10 mouse cellular contexts compared by ENCODE assay signal in the genomic region with DNA sequence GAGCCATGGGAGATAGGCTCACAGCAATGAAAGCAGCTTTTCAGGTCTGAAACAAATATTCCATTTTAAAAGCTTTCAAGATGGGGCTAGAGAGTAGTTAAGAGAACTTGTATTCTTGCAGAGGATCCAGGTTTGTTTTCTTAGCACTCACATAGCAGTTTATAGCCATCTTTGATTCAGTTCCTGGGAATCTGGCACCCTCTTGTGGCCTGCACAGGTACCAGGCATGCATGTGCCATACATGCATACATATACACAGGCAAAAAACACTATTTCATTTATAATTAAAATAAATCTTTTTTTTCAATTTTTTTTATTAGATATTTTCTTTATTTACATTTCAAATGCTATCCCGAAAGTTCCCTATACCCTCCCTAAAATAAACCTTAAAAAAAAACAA. TPM values are rescaled to one million over a fixed set of nuclear protein-coding genes. Genes with fewer than 3 reads are reported as not detected.
A peak's percentile ranks its signal among the peaks of the same experiment; 100 is the strongest.
DNase-seq lines count a peak whose midpoint lies in the region; ATAC-seq and TF ChIP-seq lines count a peak whose summit lies in the region.
"Had no signal": no experiment of that assay in that cellular context is flagged by ENCODE, and none has a peak within 500 bp of the region (broad histone marks: within the 10 kb centered on the region; RNA-seq: fewer than 3 reads in every experiment).

No protein-coding gene starts in this region.

- 0 out of 2 replicates have a peak, but pooled peaks have one; percentile 40 for ATAC-seq in granulocyte monocyte progenitor cell, adult 5-6 weeks (replicated peaks; ENCODE audit: poor library complexity, severe bottlenecking)
- no peak for ATAC-seq in erythroblast, adult 5-6 weeks (replicated peaks; ENCODE audit: low FRiP score, poor library complexity, severe bottlenecking)
- ATAC-seq in erythroid progenitor cell, adult 5-6 weeks (replicated peaks; ENCODE audit: low FRiP score, poor library complexity, severe bottlenecking): no peak

- peak; percentile 28 for DNase-seq in kidney, adult 2 months
- DNase-seq in kidney, adult 8-10 months: no peak
- DNase-seq in A20 (ENCODE audit: low read depth, low spot score): peak; percentile 50
- DNase-seq: cerebellum, adult 11-12 months; kidney, adult 11 months; lung, postnatal 4 days had no signal

- H3K27me3 ChIP-seq in kidney, adult 2 months (replicated peaks; ENCODE audit: control insufficient read depth, insufficient read depth, low read length): no peaks in the 10 kb centered on the region
- no peaks in the 10 kb centered on the region for H3K27me3 ChIP-seq in ES-Bruce4 (ENCODE audit: control insufficient read depth, insufficient read depth, low read length, poor library complexity, severe bottlenecking)

- no peak overlapping the region for H3K4me3 ChIP-seq in kidney, adult 2 months (ENCODE audit: insufficient read depth, low read depth, low read length)
- H3K4me3 ChIP-seq in ES-Bruce4 (ENCODE audit: low read depth, low read length): no peak overlapping the region

- peak; percentile 54 for TF ChIP-seq CTCF in kidney, adult 2 months (conservative IDR thresholded peaks at IDR 0.05; ENCODE audit: insufficient read depth, insufficient read length, low read depth, low read length)
- peak; percentile 24 for TF ChIP-seq CTCF in ES-Bruce4 (IDR thresholded peaks at IDR 0.05; ENCODE audit: low read depth, low read length)

- H3K4me1 ChIP-seq in kidney, adult 2 months (ENCODE audit: control insufficient read depth, insufficient read depth, low read length): peaks cover 9% of the 10 kb centered on the region; the same call in 1 of the 2 replicates
- H3K4me1 ChIP-seq in ES-Bruce4 (ENCODE audit: control insufficient read depth, insufficient read depth, low read length): no peaks in the 10 kb centered on the region

- no peak for TF ChIP-seq POLR2A in kidney, adult 2 months (IDR thresholded peaks at IDR 0.05; ENCODE audit: low read depth, low read length)
- TF ChIP-seq POLR2A in ES-Bruce4 (IDR thresholded peaks at IDR 0.05; ENCODE audit: insufficient read depth, low read length): no peak

- no peak for TF ChIP-seq EP300 in ES-Bruce4 (IDR thresholded peaks at IDR 0.05; ENCODE audit: insufficient read depth, low read depth, low read length)

- H3K9me3 ChIP-seq in ES-Bruce4 (replicated peaks; ENCODE audit: control insufficient read depth, insufficient read depth, low read length, poor library complexity, severe bottlenecking): peaks cover 6% of the 10 kb centered on the region

- H3K27ac ChIP-seq in kidney, adult 2 months (ENCODE audit: insufficient read depth, low read depth, low read length): no peak overlapping the region
- no peak overlapping the region for H3K27ac ChIP-seq in ES-Bruce4 (ENCODE audit: insufficient read depth, low read length)

- no peak overlapping the region for H3K9ac ChIP-seq in ES-Bruce4 (ENCODE audit: low read depth, poor library complexity, severe bottlenecking)

- 98% methylated on average over 1 of the region's 1 CpGs for WGBS in kidney, adult 2 months

- peaks cover 17% of the 10 kb centered on the region for H3K36me3 ChIP-seq in kidney, adult 2 months (ENCODE audit: control insufficient read depth, insufficient read depth, low read length)
- peaks cover 91% of the 10 kb centered on the region for H3K36me3 ChIP-seq in ES-Bruce4 (ENCODE audit: control insufficient read depth, insufficient read depth, low read length, poor library complexity, severe bottlenecking)

RNA-seq across cellular contexts. Expression of gene Ftsj3, which starts 9.0 kb away (rescaled TPM):
- polyA plus RNA-seq in kidney, adult 2 months (2012; rRNA removed): 11.7 TPM in 2 replicates
- polyA plus RNA-seq in ES-Bruce4 (2011; ENCODE audit: insufficient read depth, insufficient read length, low read depth, missing spikeins): 139 and 156 TPM in 2 replicates
- total RNA-seq in granulocyte monocyte progenitor cell, adult 5-6 weeks (2014; fragmentation: Nextera tagmentation): 60.5 and 82.1 TPM in 2 replicates
- total RNA-seq in granulocyte monocyte progenitor cell, adult 5-6 weeks (2017): 157 and 194 TPM in 2 replicates
- 6.0 and 7.5 TPM in 2 replicates for total RNA-seq in erythroblast, adult 5-6 weeks (2015; ENCODE audit: low replicate concordance)
- total RNA-seq in erythroblast, adult 5-6 weeks (2017; ENCODE audit: low replicate concordance): 24.0 and 29.1 TPM in 2 replicates
- total RNA-seq in erythroid progenitor cell, adult 5-6 weeks (2015; ENCODE audit: low replicate concordance): 6.5 and 13.8 TPM in 2 replicates
- 19.1 and 20.7 TPM in 2 replicates for total RNA-seq in erythroid progenitor cell, adult 5-6 weeks (2017; ENCODE audit: low replicate concordance)

RNA-seq across cellular contexts. Expression of gene Psmc5, which starts 9.1 kb away (rescaled TPM):
- polyA plus RNA-seq in kidney, adult 2 months (2012; rRNA removed): 52.5 and 66.9 TPM in 2 replicates
- 170 and 188 TPM in 2 replicates for polyA plus RNA-seq in ES-Bruce4 (2011; ENCODE audit: insufficient read depth, insufficient read length, low read depth, missing spikeins)
- total RNA-seq in granulocyte monocyte progenitor cell, adult 5-6 weeks (2014; fragmentation: Nextera tagmentation): 106 and 108 TPM in 2 replicates
- total RNA-seq in granulocyte monocyte progenitor cell, adult 5-6 weeks (2017): 108 and 116 TPM in 2 replicates
- 11.7 and 23.8 TPM in 2 replicates for total RNA-seq in erythroblast, adult 5-6 weeks (2015; ENCODE audit: low replicate concordance)
- total RNA-seq in erythroblast, adult 5-6 weeks (2017; ENCODE audit: low replicate concordance): 30.6 and 49.8 TPM in 2 replicates
- total RNA-seq in erythroid progenitor cell, adult 5-6 weeks (2015; ENCODE audit: low replicate concordance): 41.5 and 42.5 TPM in 2 replicates
- 33.4 and 66.2 TPM in 2 replicates for total RNA-seq in erythroid progenitor cell, adult 5-6 weeks (2017; ENCODE audit: low replicate concordance)

RNA-seq across cellular contexts. Expression of gene Smarcd2, which starts 25.9 kb away (rescaled TPM):
- polyA plus RNA-seq in kidney, adult 2 months (2012; rRNA removed): 70.0 and 77.9 TPM in 2 replicates
- polyA plus RNA-seq in ES-Bruce4 (2011; ENCODE audit: insufficient read depth, insufficient read length, low read depth, missing spikeins): 75.6 and 78.1 TPM in 2 replicates
- 76.4 and 91.7 TPM in 2 replicates for total RNA-seq in granulocyte monocyte progenitor cell, adult 5-6 weeks (2014; fragmentation: Nextera tagmentation)
- 200 and 221 TPM in 2 replicates for total RNA-seq in granulocyte monocyte progenitor cell, adult 5-6 weeks (2017)
- 15.9 and 17.1 TPM in 2 replicates for total RNA-seq in erythroblast, adult 5-6 weeks (2015; ENCODE audit: low replicate concordance)
- 41.4 and 51.1 TPM in 2 replicates for total RNA-seq in erythroblast, adult 5-6 weeks (2017; ENCODE audit: low replicate concordance)
- 36.0 and 49.0 TPM in 2 replicates for total RNA-seq in erythroid progenitor cell, adult 5-6 weeks (2015; ENCODE audit: low replicate concordance)
- 119 and 162 TPM in 2 replicates for total RNA-seq in erythroid progenitor cell, adult 5-6 weeks (2017; ENCODE audit: low replicate concordance)

RNA-seq across cellular contexts. Expression of gene Tcam1, which starts 29.6 kb away (rescaled TPM):
- 0.02 and 0.03 TPM in 2 replicates for polyA plus RNA-seq in kidney, adult 2 months (2012; rRNA removed)
- 0.44 and 0.45 TPM in 2 replicates for polyA plus RNA-seq in ES-Bruce4 (2011; ENCODE audit: insufficient read depth, insufficient read length, low read depth, missing spikeins)
- total RNA-seq in granulocyte monocyte progenitor cell, adult 5-6 weeks (2014; fragmentation: Nextera tagmentation): 1.0 and 2.1 TPM in 2 replicates
- total RNA-seq in granulocyte monocyte progenitor cell, adult 5-6 weeks (2017): 1.4 and 1.9 TPM in 2 replicates
- 0.42 TPM in 1 of 2 replicates, not detected in the other for total RNA-seq in erythroblast, adult 5-6 weeks (2015; ENCODE audit: low replicate concordance)
- 0.56 TPM in 1 of 2 replicates, not detected in the other for total RNA-seq in erythroblast, adult 5-6 weeks (2017; ENCODE audit: low replicate concordance)
- not detected in 2 replicates for total RNA-seq in erythroid progenitor cell, adult 5-6 weeks (2015; ENCODE audit: low replicate concordance)
- total RNA-seq in erythroid progenitor cell, adult 5-6 weeks (2017; ENCODE audit: low replicate concordance): not detected in 2 replicates

RNA-seq across cellular contexts. Expression of gene Ddx42, which starts 30.1 kb away (rescaled TPM):
- 8.3 and 10.0 TPM in 2 replicates for polyA plus RNA-seq in kidney, adult 2 months (2012; rRNA removed)
- polyA plus RNA-seq in ES-Bruce4 (2011; ENCODE audit: insufficient read depth, insufficient read length, low read depth, missing spikeins): 73.2 and 75.4 TPM in 2 replicates
- 51.1 and 55.5 TPM in 2 replicates for total RNA-seq in granulocyte monocyte progenitor cell, adult 5-6 weeks (2014; fragmentation: Nextera tagmentation)
- 86.8 and 87.9 TPM in 2 replicates for total RNA-seq in granulocyte monocyte progenitor cell, adult 5-6 weeks (2017)
- total RNA-seq in erythroblast, adult 5-6 weeks (2015; ENCODE audit: low replicate concordance): 13.4 and 14.6 TPM in 2 replicates
- total RNA-seq in erythroblast, adult 5-6 weeks (2017; ENCODE audit: low replicate concordance): 18.8 and 35.8 TPM in 2 replicates
- 28.9 and 47.6 TPM in 2 replicates for total RNA-seq in erythroid progenitor cell, adult 5-6 weeks (2015; ENCODE audit: low replicate concordance)
- 60.4 and 91.1 TPM in 2 replicates for total RNA-seq in erythroid progenitor cell, adult 5-6 weeks (2017; ENCODE audit: low replicate concordance)

Comparison
In these comparisons a context has a peak if more than half of its experiments do, and no peak if none do; other contexts are left out.
1. DNase-seq: peak in kidney, adult 2 months (single experiment) and A20 (single experiment); none in kidney, adult 8-10 months (0 of 2).